Mouse (Mus musculus): ENCODE data around the gene Dclre1c.
A peak's percentile ranks its signal among the peaks of the same experiment; 100 is the strongest.
"Not testable (repeated sequence)": the region's sequence is repeated elsewhere in the genome, so short reads cannot be mapped to it uniquely, and the experiment has no call there.

Dclre1c gene

DNA sequence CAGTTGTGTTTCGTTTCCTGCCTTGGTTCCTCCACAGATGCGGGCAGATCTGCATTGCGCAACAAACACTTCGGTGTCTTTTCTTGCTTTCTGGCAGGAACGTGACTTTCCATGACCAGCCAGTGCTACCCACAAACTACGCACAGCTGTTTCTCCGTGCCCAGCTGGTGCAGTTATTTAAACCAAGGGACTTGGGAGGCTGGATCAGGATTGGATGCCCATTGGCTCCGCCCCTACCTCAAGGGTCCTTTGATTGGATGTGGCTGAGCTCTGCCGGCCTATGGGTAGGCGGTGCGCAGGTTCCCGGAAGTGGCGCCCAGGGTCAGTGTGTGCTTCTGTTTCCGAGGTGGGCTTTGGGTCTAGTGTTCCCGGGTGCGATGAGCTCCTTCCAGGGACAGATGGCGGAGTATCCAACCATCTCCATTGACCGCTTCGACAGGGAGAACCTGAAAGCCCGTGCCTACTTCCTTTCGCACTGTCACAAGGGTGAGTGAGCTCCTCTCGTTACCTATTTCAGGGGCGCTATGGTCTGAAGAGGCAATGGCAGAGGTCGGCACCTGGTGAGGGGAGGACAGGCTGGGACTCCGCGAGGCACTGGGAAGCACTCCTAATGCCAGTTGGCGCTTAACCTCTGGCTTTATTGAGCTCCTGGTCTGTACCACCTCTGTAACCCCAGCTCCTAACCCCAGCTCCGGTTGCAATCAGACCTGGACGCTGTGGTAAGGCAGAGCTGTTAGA is at the start of gene Dclre1c:
Gene Dclre1c, plus strand, starts transcription at position 291 of the 738 bp plus-strand sequence.
- peak; percentile 91 for DNase-seq (ENCODE audit: low spot score)

DNA sequence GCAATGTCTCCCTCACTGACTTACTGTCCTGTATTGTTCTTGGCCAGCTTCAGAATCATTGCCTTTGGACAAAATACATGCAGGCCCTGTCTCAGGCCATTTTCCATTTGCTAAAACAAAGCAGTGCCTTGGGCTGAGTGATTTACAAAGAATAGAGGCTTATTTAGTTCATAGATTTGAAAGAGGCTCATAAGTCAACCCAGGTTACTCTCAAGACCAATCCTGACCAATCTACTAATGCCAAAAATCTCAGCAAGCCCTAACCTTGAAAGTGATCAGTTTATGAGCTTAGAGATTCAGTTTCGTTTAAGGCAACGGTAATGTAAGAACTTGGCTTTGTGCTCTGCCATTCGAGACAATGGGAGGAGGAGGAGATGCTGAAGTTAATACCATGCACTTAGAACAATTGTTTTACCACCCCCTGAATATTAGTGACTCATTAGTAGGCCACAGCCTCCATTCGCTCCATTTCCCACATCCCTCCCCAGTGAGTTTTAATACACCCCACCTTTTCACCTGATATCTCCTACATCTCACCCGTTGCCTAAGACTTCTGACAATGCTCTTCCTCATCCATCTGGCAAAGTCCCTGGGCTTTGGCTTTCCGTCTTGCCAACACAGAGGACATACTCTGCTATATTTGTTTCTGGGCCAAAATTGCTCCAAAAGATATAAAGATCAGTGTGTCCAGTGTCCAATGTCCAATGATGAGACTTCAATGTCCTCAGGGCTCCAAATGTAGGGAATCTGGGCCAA is 36.6 kb upstream of the Dclre1c start:
- DNase-seq (ENCODE audit: low spot score), result no peak

DNA sequence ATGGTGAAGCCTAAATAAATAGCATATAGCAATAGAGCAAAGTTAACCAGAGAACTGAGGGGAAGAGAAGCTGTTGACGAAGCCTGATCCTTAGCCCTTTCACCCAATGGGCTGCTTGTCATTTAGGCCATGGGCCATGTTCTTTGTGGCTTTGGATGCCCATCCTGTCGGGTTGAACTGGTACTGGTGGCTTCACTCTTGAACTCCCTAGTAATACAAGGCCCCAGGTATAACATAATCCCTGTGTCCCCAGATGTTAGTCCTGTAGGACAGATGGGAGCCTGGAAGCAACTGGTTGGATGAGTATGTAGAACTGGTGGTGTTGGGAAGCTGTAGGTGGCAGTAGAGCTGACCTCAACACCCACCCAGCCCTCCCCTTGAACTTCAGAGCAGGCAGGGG is 32.0 kb upstream of the Dclre1c start:
- no peak for DNase-seq (ENCODE audit: low spot score)

DNA sequence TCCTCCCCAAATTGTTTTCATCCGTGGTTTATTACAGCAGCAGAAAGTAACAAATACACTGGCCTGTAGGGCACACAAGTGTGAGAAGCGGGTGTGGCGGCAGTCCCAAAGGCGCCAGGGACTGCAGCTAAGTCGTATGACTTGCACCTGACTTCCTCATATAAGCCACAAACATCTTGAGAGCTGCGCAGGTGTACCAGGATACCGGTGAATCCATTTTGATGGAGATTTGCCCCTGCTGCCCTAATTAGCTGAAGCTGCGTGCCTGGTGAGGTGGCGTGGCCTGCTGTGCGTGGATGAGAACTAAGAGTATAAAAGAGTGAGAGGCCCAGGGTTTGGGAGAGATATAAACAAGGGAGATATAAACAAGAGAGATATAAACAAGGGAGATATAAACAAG is 26.8 kb upstream of the Dclre1c start, which contains the start of gene Olah:
Gene Olah, minus strand, starts transcription at position 101 of the 400 bp plus-strand sequence.
- DNase-seq (ENCODE audit: low spot score), result not testable (repeated sequence)

DNA sequence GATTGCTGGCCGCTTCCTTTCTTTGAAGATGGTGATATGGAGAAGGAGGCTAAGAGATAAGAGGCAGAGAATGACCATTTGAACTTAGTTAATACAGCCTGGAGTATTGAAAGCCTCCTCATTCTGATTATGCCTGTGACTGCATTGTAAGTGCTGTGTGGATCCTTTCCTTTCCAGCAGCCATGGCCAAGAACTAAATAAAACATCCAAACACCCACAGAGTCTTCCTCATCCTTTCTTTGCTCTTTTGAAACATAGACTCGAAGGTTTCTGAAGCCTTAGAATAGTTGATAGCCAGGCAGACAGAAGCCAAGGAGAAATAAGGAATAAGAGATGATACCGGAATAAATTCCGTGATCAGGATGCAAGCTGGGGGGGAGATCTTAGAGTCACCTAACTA is 17.9 kb upstream of the Dclre1c start:
- no peak for DNase-seq (ENCODE audit: low spot score)

DNA sequence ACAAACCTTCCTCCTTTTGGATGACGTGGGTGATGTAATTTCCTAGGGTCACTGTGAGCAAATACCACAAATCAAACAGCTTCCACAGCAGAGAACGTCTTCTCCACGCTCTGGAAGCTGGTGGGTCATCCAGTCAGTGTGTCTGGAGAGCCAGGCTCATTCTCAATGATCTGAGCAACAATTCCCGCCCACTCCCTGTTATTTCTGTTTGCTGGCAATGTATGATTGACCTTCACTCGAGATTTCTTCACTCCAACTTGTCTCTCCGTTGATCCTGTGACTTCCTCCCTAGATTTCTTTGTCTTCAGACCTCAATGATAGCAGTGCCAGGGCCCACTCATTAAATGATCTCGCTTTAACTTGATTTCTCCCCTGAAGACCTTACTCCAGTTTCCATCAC is 16.2 kb upstream of the Dclre1c start:
- no peak for DNase-seq (ENCODE audit: low spot score)

DNA sequence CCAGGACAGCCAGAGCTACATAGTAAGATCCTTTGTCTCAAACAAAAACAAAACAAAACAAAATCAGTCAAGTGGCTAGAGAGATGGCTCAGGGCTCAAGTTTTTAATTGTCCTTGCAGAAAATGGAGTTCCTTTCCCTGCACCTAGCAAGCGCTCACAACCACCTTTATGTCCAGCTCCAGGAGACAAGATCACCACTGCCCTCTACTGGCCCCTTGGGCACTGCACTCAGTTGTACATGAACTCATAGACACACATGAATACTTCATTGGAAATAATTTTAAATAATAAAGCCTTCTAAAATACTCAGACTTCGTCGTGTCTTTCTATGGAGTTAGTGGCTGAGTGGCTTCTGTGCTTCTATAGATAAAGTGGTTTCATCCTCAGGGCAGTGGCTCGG is 9.7 kb upstream of the Dclre1c start:
- DNase-seq (ENCODE audit: low spot score), result peak; percentile 38

DNA sequence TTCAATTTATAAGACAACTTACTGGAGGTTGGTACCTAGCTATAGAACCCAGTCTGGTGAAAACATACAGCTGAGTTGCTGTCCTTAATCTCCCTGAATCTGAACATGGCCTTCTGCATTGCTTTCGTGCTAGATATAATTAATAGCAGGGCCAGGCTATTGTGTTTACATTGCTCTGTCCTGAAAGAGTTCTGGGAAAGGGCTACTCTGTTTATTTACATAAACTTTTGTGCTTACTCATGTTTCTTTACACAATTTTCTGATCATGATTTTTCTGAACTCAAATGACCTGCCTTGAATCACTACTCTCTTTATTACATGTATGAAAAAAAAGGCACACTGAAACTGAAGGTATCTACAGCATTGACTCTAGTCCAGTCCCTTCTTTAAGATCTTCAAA is 8.3 kb upstream of the Dclre1c start:
- DNase-seq (ENCODE audit: low spot score), result no peak

DNA sequence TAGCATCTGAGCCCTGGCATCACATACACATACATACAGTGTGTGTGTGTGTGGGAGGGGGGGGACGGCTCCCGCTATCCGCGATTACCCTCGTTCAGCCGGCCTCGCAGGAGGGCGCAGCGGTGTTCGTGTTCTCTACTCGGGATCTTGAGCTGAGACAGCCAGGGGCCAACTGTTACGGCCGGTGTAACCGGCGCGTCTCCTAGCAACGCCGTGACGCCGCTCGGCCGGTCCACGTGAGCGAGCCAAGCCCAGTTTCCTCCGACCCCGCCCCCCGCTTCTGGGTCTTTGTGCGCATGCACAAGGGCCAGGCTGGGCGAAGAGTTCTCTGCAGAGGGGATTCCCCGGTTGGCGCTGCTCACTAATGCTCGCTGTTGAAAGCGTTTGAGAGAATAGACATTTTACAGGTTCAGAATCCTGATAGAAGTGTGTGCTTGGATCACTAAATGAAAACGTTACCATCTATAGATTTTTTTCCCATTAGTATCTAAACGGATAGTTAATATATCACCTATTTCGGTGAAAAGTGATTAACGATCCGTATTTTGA is 5.0 kb upstream of the Dclre1c start:
- DNase-seq (ENCODE audit: low spot score), result peak; percentile 92

DNA sequence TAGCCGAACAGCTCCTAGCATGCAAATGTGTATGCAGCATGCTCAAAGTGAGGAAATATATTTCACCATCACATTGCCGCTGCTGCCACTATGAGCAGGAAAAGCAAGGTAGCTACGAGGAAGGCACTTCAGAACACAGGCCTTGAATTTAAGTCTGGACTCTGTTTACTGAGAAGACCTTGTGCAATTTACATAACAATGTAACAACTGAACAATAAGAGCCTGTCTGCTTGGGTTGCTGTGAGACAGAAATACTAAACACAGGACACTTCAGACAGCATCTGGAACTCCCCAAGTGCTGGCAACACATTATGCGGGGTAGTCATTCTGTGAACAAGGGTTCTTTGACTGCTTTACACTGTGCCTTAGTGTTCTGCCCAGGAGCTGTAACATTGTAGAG is 3.8 kb upstream of the Dclre1c start:
- DNase-seq (ENCODE audit: low spot score), result peak; percentile 76

DNA sequence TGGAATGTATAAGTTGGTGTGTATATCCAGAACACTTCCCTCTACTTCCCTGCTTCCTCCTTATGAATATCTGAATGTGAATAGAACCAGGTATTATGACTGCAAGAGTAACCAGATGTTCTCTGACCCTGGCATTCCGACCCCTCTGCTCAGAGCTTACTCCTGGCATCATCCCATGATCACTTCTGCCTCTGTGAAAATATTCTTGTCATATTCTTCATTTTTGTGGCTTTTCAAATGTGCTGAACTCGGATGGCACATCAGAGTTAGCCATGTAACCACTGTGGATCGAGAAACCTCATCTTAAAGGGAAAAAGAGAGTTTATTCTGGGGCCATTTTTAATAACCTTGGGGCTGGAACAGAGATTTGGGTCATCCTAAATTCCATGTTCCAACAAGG is 1.4 kb upstream of the Dclre1c start, which contains the start of gene Meig1:
Gene Meig1, minus strand, starts transcription at position 101 of the 400 bp plus-strand sequence.
- no peak for DNase-seq (ENCODE audit: low spot score)

DNA sequence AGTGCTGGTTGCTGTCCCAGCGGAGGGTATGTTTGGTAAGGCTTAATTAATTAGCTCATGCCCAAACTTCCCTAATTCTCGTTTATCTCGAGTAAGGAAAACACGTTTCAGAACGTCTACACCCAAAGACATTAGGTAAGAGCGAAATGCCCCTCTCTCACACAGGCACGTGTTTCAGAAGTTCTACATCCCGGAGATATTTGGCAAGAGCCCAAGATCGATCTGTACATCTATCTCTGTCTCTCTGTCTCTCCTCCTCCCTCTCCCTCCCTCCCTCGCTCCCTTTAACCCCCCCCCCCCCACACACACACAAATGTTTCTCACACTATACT is 614 bp downstream of the Dclre1c start:
- DNase-seq (ENCODE audit: low spot score), result no peak

DNA sequence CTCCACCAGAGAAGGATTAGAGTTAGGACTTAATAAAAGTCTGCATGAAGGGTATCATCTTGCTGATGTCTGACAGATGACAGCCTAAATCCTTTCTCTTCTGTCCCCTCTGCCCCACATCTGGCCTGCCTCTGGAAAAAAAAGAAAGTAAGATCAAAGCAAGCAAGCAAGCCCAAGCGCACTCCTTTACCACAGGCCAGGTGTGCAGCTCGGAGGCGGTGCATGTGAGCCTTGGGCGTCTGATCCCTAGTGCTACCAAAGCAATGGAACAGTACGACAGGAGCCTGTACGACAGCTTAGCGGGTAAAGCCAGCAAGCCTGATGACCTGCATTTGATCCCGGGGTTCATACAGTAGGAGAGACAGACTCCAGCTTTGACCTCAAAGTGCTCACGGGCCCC is 7.0 kb downstream of the Dclre1c start:
- DNase-seq (ENCODE audit: low spot score), result no peak

DNA sequence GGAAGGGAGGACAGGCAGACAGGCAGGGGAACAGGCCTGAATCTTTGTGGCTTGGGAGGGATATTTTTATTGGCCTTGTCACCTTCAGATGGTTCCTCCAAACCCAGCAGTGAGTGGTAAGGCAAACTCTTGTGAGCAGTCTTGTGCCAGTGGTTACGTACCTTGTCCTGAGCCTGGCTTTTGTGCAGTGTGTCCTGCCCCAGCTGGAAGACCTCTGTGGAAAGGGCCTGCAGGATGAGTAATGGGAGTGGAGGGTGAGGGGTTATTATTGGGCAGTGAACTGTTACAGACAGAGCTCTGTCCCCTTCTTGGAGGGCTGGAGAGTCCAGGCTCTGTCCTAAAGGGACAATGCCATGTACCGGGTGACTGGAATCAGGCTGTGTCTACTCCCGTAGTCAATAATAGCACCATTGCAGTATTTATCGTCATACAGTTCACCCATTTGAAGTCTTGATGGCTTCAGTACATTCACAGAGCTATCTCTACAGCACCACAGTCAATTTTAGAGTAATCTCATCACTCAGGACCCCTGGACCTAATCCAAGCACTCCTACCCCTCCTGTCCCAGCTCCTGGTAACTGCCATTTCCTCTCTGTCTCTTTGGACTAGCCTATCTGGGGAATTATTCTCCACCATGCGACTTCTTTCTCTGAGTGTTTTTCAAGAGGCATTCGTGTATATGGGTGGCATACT is 11.6 kb downstream of the Dclre1c start:
- DNase-seq (ENCODE audit: low spot score), result no peak

DNA sequence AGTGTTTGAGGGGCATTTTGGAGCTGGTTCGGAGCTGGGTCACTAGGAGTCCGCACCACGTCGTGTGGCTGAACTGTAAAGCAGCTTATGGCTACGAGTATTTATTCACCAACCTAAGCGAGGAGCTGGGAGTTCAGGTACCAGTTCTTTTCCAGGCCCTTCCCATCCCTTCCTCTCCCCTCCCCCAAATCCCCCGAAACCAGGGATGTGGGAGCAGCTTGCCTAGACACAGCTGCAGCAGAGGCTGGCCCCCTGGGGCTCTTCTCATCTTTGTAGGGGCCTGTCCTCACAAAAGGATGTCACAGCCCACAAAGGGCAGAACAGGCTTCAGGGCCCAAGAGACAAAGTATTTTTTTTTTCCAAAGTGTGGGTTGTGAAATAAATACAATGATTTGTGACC is 14.0 kb downstream of the Dclre1c start:
- DNase-seq (ENCODE audit: low spot score), result no peak

DNA sequence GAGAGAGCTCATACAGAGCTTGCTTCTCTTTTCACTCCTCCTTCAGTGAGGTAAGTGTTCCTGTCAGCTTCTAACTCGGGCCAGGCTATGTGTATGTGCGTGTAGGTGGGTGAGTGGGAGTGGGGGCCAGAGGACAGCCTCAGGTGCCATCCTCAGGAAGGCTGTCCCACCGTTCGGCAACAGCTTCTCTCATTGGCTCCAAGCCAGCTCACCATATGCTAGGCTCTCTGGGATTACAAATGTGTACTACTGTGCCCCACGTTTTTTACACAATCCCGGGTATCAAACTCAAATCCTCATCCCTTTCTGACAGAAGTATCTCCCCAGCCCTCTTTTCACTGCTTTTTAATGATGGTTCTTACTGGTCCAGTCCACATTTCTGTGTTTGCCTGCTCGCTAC is 20.3 kb downstream of the Dclre1c start:
- DNase-seq (ENCODE audit: low spot score), result no peak

DNA sequence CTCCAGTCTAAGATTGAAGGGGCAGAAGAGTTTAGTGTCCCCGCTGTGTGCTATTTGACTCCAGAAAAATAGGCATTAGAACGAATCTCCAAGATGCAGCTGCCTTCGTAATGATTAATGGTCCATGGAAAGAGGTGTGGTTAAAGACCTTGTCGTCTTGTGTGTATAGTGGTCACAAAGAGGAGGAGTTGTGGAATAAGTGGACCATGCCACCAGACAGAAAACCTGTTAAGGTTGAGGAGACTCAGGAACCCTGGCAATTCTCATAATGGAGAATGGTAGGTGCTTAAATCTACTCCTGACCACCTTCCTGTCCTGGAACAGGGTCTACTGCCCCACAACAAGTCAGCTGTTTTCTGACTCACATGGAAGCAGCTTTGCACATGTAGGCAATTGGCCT is 22.1 kb downstream of the Dclre1c start:
- DNase-seq (ENCODE audit: low spot score), result no peak

DNA sequence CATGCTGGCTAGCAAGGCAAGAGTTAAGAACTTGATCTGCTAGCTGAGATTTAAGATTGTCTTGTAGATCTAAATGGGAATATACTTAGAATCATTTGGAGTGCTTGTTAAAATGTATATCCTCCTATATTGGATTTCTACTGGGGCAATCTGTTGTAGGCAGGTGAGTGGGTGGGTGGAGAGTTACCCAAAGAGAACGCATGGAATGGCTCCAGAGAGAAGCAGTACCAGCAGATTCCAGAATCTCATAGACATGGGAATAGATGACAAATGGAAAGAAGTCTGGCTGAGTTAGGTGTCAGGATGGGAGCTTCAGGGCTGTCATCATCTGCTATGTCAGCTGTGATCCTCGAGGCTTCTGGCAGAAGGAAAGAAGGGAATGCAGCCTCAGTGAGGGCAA is 25.5 kb downstream of the Dclre1c start:
- DNase-seq (ENCODE audit: low spot score), result no peak

DNA sequence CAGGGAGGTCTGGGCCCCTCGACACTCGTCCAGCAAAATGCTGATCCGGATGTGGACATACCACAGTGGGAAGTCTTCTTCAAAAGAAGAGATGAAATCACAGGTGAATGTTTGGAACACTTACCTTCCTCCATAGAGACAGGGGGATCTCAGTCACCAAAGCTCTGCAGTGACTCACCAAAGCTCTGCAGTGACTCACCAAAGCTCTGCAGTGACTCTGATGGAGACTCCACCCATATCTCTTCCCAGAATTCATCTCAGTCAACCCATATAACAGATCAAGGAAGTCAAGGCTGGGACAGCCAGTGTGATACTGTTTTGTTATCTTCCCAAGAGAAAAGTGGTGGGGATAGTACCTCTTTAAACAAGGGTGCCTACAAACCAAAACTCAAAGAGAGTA is 29.2 kb downstream of the Dclre1c start:
- no peak for DNase-seq (ENCODE audit: low spot score)

DNA sequence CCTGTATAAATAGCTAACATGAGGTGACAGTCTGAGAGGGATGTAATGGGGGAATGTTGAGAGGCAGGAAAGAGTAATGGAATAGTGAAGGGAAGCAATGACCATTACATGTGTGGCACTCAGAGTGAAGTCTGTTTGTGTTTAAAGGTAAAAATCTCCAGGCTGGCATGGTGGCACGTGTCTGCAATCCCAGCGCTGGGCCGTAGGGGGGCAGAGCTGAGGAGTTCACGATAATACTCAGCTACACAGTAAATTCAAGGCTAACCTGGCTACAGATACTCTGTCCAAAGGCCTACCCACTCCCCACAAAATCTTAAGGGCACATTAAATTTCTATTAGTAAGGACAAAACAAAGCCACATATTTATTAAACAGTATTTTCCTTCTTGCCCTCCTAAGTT is 32.7 kb downstream of the Dclre1c start:
- DNase-seq (ENCODE audit: low spot score), result no peak

DNA sequence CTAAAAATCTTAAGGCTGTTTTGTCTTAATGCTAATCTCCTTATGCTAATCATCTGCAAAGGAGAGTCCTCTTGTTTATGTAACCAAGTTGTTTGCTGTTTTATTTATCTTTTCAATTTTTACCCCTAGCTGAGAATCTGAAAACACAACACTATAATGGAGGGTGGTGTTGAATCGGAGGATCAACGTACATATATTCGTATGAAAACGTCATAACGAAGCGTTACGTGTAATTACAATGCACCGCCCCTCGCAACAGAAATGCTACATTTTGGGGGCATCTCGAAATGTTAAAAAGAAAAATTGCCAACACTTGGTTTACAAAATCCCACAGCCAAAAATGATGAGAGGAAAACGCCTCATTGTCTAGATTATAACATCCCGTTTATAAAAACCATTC is 50.0 kb downstream of the Dclre1c start:
- no peak for DNase-seq (ENCODE audit: low spot score)

DNA sequence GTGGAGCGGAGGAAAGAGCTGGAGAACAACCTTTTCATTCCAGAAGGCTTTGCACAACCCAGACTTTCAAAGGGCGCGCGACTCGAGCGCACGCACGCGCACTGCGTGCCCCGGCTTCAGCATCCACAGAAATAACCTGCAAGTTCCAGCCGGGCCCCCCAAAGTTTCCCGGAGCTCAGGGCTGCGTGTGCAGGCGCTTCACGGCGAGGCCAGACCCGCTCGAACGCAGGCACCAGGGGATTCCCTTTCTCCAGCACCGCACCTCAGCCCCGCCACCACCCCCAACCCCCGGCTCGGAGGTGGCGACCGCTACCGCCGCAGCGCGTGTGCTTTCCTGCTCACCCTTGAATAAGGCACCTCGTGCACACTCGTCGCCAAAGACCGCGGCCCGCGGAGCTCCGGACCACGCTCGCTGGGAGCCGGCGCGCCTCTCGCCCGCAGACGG is 50.5 kb downstream of the Dclre1c start:
- DNase-seq (ENCODE audit: low spot score), result peak; percentile 75

DNA sequence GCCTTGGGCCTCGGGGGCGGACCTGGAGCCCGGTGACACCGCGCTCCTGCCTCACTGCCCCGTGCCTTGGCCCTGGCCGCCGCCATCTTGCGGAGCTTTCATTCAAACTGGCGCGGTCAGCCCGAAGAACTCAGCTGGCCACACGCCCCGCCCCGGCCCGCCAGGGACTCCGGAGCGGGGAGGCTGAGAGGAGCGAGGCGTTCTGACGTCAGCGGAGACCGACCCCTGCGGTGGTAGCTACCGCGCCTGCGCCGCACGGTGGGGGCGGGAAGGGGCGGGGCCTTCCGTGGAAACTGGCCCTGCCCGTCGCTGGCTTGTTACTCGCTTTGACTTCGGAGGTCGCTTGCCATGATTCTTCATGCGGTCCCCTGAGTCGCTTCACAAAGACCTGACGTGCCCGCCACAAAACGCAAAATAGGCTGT is 50.9 kb downstream of the Dclre1c start, which contains the start of gene Suv39h2:
Gene Suv39h2, minus strand, starts transcription at position 171 of the 423 bp plus-strand sequence.
- peak; percentile 97 for DNase-seq (ENCODE audit: low spot score)
